Mouse (Mus musculus) thymus, postnatal 25 days (tissue): ENCODE data around the gene Mbnl2.

Experiments
- DNase-seq: peaks from one replicate; pipeline ENCODE4 v3.0.0; 2022

Gene Mbnl2

DNA sequence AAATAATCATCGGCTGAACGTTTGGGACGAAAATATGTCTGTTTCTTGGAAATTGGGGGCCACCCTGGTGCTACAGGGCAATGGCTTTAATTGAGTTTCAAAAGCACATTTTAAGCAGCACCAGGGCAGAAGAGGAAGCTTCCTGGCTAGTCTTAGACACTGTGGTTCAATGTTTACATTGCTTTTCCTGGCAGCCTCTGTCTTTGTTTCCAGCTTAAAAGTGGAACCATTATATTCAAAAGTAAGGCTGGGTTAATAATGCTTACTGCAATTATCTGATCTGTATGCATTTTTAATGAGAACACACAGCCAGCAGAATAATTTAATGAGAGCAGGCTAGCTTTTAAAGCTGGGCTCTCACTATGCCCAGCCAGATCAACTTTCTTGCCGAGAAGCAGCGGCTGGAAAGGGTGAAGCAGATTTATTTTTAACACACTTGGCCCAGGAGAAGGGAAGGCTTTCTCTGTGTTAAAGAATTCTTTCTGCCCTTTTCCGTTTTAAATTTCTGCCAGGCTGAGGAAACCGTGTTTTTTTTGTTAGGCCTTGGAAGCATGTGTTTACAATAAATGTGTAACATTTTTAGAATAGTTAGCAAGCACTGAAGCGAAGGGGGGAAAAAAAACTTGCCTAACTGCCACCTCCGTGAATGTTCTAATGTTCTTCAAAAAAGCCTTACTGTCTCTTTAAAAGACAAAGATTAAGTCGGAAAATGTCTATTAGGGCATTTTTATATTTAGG, 1.0 kb downstream of the Mbnl2 start:
- peak; percentile 33 for DNase-seq

DNA sequence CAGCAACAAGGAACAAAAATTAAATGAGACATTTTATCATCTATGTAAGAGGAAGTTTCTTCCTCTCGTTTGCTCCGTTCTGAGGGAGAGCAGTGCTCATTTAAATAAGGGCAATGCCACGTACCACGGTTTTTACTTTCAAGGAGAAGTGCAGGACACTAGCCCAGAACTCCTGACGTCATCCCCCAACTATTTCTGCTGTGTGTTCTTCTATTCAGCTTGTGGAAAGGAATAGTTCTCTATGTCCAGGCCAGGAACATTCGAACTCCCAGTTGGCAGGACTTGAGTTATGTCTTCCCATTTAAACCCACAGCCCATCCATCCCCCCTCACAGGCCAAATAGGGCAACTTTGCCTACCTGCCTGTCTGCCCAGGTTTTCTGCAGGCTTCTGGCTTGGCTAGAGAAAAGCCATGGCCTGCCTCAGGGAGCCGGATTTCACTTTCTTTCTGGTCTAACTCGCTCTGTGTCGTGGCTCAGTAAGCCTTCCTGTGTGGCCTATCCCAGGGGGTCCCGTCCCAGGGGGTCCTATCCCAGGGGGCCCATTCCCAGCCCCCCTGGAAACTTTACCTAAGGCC, 1.7 kb downstream of the Mbnl2 start:
- DNase-seq = peak; percentile 55

DNA sequence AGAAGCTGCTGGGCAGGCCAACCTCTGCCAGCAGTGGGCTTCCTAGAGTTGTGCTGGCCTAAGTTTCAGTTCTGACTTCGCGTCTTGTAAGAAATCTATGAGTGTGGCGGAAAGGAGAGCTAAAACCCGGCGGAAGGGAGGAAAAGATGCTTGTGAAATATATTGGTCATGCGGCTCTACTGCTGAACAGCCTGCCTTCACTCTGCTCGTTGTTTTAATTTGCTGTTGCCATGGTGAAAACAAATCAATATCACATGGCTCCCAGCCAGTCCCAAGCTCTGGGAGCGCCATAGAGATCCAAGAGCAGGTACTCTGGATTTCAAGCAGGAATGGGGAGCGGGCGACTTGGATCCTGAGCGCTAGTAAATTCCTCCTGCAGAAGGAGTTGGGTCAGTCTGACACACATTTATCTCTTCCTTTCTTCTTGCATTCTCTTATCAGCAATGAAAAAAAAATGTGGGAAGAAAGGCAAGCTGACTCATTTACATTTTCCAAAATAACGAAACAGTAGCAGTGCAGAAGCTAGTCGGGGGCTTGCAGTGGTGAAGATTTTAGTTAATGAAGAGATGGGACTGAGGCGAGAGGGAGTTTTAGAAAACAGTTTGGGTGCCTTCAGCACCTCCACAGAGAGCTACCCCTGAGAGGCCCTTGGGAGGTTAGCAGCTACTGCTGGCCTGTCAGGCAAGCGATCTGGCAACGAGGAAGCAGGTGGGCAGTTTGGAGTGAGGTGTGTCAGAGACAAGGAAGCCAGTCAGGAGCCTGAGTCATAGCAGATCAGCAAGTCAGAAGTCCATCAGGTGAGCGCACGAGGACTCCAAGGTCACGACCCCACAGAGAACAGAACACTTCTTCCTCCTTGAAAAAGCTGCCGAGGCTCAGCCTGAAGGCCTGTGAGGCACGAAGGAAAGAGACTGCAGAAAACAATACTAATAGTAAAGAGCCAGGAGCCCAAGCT, 3.1 kb downstream of the Mbnl2 start:
- no peak for DNase-seq

DNA sequence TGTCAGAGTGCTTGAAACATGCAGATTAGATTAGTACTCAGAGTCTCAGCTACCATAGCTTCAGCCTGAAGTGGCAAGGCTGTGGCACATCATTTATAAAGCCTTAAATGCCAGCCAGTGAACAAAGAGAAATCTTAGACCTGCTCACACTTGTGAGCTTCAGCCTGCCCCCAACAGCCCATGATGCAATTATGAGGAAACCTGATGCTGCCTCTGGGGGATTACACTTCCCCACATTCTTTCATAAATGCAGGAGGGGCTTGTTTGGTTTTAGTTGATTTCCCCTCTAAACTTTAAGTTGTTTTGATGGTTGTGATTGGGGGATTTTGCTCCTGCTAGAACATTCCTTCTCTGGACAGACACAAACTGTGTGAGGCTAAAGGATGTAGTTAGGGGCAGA, 4.7 kb downstream of the Mbnl2 start:
- no peak for DNase-seq

DNA sequence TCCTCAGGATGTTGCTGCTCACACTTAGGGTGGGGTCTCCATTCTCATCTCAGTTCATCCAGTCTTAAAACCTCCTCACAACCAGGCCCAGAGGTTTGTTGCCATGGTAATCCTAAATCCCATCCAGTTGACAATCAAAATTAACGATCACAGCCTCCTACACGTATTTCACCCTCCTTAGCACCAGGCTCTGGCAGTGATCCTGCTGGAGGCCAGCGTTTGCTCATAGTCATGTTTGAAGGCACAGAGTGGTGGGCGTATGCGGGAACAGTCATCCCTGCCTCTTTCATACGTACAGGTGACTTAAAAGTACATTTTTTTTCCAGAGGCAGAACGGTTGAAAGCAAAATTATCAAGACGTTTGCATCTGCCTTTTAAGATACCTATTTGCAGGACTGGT, 8.3 kb downstream of the Mbnl2 start:
- DNase-seq = no peak

DNA sequence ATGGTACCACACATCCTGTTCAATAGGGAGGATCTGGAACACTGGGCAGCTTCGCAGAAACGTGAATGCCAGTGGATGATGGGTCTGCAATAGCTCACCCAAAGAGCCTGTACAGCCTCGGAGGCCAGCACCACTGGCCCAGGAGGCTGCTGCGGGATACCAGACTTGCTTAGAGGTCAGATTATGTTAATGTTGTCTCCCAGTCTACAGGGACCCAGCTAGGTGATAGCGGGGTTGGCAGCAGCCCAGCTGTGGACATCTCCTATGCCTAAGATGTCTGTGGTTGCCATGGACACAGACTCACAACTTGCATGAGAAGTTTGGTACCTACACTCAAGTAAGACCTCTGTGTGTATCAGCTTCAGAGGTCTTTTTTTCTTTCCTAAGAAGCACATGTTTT, 9.0 kb downstream of the Mbnl2 start:
- DNase-seq = no peak

DNA sequence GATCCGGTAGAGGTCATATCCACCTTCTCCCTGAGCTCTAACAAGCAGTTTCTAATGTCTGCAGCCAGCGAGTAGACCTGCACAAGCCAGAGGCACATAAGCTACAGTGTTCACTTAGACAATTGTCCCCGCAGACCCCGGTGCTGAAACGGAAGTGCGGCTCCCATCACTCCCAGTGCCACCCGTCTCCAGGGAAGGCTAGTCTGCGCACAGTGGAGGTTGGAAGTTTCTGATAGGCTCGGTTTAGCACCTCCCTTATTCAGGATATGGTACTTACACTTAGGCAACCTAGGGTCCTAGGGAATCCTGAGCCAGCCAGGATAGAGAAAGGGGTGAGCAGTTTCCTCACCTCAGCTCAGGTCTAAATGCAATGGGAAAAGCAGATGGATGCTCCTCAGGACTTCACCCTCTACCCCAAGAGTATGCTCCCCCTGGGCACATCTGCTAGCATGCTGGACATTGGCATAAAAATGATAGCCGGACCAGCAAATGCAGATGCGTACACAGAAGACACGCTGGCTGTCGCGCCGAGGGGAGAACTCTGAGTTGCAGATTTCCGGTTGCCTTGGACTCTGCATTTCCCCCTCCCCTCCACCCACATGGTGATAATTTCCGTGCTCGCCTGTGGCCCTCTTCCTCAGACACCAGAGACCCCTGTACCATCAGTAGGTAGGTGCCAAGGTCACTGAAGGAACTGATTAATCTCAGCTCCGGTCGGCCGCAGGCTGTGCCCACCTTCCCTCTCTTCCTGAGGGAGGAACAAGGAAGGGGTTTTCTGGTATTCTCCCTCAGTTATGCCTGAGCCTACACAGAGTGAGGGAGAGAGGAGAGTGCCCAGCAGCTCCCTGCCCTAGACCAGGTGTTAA, 11.9 kb downstream of the Mbnl2 start:
- no peak for DNase-seq

DNA sequence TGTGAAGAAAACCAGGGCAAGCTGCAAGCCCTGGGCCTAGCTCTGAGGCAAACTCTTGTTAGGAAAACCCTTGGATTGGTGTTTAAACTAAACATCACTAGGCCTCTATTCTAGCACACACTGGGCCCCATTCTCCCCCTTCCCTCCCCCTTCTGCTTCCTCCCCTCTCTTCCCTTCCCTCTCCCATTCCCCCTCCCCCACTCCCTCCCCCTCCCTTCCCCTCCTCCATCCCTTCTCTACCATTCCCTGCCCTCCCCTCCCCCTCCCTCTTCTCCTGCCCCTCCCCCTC, 12.5 kb downstream of the Mbnl2 start:
- no peak for DNase-seq

DNA sequence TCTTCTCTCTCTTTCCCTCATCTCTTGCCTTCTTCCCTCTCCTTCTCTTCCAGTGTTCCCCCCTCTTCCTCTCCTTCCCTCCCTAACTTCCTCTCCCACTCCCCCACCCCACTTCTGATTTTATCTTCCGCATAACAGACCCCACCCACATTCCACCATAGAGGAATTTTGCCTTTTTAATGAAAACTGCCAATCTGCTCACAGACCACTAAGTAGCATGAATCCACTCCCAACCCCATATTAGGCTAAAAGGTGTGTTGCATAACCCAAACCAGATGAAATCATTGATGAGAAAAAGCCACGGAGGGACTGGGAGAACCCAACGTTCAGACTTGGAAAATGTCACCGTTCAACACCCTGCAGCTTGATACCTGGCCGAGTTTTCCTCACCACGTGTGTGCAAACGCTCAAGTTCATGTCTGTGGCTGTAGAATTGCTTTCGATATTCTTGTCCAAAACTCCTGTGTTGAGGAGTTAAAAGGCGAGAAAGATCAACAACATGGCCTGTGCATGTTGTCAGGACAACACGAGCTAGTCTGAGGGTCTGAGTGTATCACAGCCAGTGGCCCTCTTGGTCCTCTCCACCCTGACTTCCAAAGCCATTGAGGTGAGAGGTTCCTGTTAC, 13.0 kb downstream of the Mbnl2 start:
- no peak for DNase-seq

DNA sequence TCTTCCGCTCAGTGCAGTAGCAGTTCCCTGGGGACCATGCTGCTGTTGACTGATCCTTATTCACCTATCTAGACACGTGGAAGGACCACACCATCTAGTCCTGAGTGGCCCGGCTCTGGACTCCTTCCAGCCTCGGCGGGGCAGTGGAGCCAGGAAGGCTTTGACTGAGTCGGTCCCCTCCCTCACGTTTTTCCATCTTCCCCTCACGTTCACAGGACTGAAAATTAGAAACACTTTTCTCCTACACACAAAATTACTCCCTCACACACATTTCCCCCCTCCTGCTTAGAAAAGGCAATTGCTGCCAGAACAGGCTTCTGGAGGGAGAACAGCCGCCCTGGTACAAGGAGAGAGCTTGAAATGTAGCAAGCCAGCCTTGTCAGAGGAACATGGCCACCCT, 13.6 kb downstream of the Mbnl2 start:
- no peak for DNase-seq

DNA sequence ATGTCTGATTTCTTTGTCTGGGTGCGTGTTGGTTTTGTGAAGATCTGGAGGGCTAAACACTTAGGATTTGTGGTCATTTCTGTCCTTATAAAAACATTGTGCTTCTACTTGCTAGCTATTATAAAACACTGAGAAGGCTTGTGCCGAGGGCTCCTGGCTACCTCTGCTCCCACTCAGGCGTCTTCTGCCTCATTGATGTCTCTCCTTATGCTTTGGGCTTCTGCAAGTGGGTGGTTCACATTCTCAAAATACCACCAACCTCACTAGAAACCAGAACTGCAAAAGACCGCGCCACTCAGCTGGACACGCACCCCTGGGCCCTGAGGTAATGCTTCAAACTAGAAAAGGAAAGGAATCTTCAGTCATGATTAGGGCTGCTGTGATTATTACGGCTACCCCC, 14.1 kb downstream of the Mbnl2 start:
- DNase-seq = no peak

DNA sequence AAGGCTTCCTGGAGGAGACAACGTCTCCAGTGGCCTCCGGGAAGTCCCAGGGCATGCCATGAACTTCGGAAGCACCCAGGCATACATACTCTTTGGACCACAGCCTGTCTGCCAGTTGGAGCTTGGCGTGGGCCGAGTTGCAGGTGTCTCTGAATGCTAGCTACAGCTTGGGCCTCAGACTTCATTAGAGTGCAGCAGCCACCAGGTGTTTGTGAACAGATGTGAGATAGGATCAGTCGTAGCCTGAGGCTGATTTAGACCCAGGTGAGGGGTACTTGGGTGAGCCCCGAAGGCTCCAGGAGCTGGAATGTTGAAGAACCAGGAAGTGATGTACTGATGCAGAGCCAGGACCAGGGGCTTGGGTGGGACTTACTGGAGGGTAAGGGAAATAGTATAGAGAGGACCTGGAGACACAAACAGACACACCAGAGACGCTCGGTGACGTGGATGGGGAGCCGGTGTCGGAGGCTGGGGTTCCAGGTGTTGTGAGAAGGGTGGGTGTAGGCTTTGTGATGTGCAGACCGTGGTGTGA, 15.8 kb downstream of the Mbnl2 start:
- DNase-seq = peak; percentile 24

DNA sequence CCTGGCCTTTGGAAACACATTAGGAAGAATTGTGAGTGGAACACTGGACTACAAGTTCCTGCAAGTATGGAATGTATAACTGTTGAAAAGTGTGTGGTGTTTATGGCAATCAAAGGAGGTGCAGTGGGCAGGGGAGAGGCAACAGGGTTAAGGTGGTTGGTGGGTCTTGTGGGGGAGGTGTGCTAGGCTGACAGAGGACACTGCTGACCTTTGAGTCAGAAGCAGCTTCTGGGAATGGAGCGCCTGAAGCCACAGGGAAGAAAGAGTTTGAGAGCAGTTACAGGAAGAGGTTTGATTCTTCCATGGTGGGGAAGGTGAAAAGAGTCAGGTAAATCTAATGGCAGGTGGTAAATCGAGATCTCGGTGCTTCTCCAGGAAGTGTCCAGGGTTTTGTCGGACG, 16.7 kb downstream of the Mbnl2 start:
- no peak for DNase-seq

DNA sequence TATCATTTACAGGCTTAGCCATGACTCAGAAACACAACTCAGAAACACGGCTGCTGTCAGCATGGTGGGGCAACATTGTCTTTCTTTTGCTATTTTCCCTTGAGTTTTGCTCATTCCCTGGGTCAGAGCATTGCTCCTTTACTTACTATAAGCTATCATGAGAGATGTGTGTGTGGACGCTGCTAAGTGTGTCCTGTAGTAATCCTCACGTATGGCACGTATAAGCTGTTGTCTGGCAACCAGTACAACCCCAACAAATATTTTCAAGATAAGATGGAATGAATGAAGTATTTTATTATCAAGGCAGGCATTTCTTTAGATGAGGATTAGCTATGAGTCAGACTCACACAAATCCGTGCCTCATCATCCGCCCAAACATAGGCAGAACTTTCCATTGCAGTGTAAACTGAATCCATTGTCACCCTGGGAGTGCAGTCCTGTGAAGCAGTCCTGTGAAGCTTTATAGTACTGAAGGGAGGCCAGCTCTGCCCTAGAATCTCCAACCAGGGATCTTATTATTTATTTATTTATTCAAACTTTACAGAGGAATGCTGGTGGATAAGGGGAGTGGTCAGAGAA, 17.2 kb downstream of the Mbnl2 start:
- no peak for DNase-seq

DNA sequence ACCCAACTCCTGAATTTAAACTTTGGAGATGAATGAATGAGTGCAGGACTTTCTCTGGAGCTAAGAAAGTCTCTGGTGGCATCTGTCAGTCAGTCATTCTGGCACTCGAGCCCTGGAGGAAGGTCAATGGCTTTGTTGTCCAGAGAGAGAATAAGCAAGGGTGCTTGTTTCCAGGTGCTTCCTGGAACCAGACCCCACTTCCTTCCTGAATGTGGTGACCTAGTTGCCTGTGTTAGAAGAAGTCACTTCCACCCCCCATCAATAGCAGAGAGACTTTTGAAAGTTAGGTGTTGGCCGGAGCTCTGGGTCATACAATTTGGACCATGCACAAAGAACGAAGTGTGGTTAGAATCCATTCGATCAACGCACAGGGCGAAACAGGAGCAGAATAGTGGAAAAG, 19.0 kb downstream of the Mbnl2 start:
- DNase-seq = peak; percentile 32

DNA sequence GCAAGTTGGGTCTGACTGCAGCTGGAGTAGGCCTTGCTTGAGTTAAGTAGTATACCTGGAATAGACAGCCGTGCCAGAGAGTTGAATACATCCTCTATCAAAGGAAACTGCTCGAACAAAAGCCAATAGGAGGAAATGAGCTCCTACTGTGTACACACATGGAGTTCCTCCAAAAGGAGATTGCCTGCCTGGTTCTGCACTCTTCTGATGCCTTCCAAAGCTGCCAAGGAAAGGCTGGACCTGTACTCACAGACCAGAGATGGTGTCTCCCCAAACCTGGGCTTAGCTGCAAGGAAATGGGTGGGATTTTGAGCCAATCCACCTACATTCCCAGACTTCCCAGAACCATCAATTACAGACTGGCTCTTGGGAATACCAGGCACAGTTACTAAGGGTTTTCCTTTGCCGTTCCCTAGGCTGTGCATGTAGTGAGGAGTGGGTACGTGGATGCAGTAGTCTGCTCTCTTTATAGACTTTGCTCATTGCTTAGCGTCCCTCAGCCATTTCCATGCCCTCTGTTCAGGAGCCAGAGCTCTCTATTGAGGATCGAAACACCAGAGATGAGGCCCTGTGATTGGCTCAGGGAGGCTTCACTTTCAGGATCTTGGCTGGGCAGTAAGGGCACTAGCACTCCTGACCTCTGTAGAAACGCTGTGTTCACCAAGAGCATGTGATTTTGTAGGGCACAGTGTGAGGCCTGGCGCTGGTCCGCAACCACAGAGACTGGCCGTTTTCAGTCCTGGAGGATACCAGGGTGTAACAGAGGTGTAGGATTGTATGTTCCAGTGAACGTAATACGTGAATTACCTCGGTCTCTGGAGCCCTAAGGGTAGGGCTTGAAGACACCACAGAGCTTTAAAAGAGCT, 20.1 kb downstream of the Mbnl2 start:
- DNase-seq = no peak

DNA sequence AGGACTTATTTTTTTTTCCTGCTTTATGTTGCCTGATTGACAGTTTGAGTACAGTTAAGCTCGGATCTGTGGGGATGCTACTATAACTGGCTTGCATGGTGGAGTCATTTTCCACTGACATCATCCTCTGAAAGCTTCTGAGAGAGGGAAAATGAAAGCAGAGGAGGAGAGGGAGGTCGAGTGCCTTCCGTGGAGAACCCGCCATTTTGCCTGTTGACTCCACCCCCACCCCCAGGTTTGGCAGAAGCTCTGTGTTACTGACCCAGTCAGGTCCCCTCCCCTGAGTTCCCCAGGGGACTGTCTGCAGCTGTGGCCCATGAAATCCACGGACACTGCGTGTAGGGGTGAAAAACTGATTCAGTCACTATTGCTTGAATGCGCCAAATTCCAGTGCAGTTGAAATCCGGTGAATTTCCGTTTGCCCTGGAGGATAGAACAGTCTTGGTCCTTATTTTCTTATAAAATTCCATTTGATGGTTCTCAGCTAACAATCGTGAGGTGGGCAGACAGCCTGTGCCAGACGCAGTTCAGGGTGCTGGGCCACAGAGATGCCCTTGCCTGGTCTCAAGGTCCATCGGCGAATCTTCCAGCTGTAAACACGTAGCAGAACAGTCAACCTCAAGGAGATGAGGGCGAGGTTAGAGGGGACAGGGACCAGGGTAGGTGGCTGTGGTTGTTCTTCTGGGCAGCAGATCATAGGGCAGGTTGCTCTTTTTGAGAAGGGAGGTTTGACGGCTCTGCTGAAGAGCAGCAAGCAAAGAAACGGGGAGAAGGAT, 20.9 kb downstream of the Mbnl2 start:
- DNase-seq = no peak

DNA sequence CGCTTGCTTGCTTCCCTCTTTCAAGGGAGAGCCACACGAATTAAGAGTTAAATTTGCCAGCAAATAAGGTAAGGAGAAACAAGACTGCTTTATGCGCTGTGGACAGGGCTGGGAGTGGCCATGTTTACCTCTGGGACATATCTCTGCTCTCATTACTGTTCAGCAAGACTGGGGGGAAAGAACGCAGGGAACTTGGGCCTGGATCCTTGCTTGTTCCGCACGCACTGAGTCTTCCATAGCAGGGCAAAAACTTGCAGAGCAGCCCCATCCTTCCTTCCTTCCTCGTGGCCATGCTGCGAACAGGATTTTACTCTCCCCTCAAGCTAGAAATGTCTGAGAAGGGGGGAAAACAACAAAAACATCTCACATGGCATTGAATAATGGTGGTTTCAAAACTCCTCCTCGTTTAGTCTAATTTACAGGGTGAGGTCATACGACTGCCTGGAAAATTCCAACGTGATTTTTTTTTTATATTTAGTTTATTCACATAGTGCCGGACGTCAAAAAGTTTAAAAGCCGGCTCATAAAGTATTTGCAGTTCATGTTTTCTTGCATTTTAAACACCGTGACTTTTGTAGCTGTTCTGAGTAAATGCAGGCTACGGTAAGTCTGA, 21.8 kb downstream of the Mbnl2 start:
- DNase-seq = no peak

DNA sequence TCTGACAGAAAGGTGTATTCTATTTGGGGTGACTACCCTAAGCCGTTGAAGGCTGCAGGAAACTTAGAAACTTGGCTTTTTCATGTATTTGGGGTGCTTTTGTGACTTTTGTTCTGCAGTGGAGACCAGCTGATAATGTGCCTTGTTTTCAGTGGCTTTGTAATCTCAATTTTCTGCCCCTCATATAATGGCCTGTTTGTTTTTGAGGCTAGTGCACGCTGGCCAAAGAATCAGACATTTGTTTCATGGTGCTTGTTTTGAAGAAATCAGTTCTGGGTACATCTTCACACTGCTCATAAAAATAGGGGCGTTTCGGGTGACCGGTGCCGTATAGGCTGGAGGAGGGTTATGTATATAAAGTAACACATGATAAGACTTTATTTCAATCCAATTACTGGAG, 22.4 kb downstream of the Mbnl2 start:
- DNase-seq = no peak

DNA sequence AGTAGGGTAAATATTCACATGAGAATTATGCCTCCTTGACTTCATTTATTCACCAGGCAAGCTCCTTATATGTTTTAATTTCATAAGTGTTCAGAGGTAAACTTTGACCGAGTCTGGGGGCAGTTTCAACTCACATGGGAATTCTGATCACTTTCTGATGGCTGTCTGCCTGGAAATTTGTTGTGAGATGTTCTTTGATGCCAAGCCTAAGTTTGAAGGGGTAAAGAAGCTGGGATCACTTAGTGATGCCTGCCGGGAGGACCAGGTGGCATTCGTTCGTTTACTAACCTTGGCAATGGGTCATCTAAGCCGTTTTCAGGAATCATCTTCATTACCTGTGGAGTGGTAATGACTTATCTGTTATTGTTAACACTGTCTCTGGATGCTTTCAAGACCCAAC, 23.0 kb downstream of the Mbnl2 start:
- DNase-seq = no peak
